Mouse (Mus musculus) left cerebral cortex, postnatal 36 days (tissue): ENCODE measurements around the gene Stat5a. TPM values are rescaled to one million over a fixed set of nuclear protein-coding genes. Genes with fewer than 3 reads are reported as not detected.

Experiments used
- DNase-seq, 2 experiments: peaks; one replicate each; pipeline ENCODE4 v3.0.0; 2021 to 2022; ENCODE audit warnings: low spot score in 2 of 2, mixed read lengths in 1 of 2
- intact Hi-C: fragments of 180-260 bp; cut with DNase I; formaldehyde crosslinking; loops from one replicate; pipeline ENCODE4 v1.15.1; 2025
- total RNA-seq, 2 experiments: library from RNA; stranded (reverse); gene quantifications; 2 replicates each; pipeline ENCODE4 v1.2.3; 2021

The Stat5a gene
- total RNA-seq, 2 experiments from 2014 or later: 1.3 to 1.4 TPM

GRCm38 (mm10) chr11:100831396-100831795 is 27.8 kb upstream of the Stat5a start:
- intact Hi-C loops: no loop called here
- no peak for DNase-seq

DNA sequence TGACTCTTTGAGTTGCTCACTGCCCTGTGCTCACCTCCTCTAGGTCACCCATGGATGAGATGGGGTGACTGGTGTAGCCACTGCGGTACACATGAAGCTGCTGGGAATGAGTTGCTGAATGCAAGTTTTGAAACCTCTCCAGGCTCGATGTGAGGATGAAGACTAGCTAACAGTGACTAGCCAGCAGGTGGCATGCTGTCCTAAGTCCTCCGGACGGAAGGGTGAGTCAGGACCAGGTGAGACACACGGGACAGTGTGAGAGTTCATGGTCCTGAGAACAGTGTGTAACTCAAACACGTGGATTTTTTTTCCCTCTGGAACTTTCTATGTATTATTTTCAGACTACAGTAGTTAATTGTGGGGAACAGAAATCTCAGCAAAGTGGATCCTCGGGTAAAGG is 25.7 kb upstream of the Stat5a start:
- no peak for DNase-seq
- intact Hi-C loops: no loop called here

DNA sequence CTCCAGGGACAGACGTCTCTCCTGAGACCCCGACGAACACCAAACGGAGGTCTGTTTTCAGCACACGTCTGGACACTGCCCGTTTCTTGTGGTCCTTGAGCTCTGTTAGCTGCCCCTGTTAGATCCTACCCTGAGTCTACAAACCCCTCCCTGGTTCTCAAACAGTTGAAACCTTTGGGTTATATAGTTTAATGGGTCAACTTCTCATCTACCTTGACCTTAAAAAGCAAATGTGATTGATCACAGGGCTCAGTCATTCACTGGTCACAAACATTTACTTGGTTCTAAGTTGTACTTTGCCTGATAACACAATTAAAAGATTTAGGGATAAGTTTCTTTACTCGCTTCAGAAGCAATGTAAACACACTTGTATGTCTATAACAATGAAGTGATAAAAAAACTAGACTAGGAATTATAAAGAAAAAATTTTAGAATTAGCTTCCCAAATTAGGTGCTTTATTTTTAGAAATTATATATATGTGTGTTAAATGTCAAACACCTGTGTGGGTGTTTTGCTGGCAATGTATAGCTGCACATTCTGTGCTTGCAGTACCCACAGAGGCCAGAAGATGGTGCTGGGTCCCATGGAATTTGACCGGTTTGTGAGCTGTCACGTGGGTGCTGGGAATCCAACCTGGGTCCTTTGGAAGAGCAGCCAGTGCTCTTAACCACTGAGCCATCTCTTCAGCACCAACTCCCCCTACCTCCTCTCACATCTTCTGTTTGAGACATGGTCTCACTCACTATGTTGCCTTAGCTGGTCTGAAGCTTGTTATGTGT is 22.0 kb upstream of the Stat5a start:
- no peak for DNase-seq
- intact Hi-C loops: no loop called here

DNA sequence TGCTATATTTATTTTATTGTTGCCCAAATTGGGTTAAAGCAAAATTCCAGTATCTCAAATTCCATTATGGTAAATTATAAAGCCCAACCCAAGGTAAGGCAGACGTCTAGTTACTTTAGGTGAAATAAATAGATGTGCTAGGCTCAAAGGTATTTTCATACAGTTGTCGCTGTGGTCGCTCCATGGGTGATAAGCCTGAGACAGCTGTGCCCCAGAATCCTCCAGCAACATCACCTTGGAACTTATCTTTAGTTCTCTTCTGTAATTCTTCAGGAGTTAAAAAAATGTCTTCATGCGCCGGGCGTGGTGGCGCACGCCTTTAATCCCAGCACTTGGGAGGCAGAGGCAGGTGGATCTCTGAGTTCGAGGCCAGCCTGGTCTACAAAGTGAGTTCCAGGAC is 20.3 kb upstream of the Stat5a start:
- DNase-seq: no peak
- intact Hi-C loops: no loop called here

DNA sequence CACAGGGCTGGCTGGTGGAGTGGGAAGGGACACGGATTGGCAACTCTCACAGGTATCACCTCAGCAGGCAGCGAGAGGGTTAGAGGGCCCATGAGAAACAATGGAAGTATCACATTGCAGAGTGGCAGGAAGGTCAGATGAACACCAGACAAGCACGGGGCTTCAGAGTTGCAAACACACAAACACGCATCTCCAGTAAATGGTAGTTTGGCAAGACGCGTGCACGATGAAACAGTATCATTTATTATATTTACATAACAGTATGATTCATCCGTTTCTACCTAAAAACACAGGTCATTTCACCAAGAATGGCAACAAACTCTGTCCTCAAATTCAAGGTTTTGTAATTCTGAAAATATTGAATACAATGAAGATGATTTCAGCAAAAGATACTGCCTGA is 19.6 kb upstream of the Stat5a start:
- intact Hi-C loops: no loop called here
- DNase-seq: no peak

- intact Hi-C loops: no loop called here
- DNase-seq: no peak
Measured at GRCm38 (mm10) chr11:100840866-100841265, 18.3 kb upstream of the Stat5a start.

DNA sequence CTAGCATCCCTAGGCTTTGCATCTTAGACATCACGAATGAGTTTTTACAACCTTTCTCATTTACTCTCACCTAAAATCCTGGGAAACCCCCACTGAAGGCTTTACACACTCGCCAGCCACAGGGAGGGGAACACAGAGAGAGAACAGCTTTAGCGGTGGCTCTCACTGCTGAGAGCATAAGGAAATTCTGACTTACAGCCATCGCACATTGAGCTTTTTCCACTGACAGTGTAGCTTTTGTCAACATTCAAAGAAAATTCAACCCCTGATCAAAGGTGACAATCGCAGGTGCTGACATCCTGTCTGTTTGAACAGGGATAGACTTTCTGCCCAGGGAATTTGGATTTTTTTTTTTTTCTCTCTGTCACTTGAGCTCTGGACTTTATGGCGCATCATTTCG is 17.1 kb upstream of the Stat5a start:
- intact Hi-C loops: no loop called here
- DNase-seq: no peak

- no peak for DNase-seq
- intact Hi-C loops: no loop called here
Measured at GRCm38 (mm10) chr11:100843070-100843669, 16.0 kb upstream of the Stat5a start.

DNA sequence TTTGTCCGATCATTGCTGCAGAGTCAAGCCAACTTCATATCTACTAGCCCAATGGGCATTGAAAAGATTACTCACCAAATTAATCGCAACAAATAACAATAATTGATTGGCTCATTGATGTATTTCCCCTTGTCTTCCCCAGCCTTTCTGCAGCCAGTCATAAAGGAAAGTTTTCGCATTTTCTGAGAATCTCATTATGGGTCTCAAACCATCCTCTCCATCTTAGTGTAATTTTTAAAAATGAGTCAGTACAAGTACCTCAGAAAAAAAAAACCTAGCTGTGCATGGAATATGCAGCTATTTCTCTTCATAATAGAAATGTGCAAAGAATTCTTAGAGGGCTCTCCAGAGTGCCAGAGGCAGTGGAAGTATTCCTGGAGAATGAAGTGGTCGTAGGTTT is 15.0 kb upstream of the Stat5a start:
- DNase-seq: no peak
- intact Hi-C loops: no loop called here

DNA sequence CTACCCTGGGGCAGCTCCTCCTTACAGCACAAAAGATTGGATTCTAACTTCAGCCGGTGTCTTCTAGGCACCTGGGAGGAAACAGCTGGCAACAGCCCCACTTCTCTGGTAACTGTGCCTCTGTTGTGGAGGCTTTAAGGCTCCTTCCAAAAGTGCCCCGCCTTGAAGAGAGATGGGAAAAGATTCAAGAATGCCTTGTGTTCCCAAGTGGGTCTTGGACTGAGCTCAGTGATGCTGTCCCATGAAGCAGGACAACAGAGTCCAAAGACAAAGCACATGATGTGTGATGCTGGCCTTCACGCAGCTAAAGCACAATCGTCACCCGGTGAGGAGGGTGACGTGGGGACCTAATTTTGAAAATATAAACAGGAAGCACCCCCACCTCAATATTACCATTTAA is 13.4 kb upstream of the Stat5a start:
- no peak for DNase-seq
- intact Hi-C loops: no loop called here

DNA sequence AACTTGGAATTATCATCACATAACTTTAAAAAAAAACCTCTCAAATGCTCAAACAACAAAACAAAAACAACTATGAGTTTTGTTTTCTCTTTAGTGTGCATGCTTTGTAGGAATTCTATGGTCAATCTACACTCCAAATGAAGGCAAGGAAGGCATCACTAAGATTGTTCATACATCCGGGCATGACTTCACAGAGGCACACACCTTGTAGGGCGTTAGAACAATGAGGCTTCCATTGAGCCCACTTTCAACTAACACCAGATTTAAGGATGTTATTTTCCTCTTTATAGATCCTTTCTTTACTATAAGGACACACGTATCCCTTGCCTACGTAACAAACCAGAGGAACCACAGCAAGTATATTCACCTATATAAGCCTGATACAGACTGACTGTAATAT is 11.6 kb upstream of the Stat5a start:
- intact Hi-C loops: no loop called here
- DNase-seq: no peak

DNA sequence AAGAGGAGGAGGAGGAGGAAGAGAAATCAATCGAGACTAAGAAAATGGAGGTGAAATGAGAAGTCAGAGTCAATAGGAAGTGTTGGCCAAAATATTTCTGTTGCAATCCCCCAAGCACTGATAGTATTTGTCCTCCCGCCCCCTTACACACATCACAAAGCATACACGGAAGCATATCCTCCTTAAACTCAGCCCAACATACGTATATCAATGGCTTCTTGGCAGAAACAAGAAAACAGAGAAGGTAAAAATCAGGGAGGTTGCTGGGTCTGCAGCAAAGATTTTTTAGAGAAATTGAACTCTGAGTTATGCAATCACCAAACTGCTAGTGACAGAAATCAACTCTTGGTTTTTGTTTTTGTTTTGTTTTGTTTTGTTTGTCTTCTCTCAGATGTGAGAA is 11.1 kb upstream of the Stat5a start:
- intact Hi-C loops: no loop called here
- DNase-seq: no peak

- intact Hi-C loops: no loop called here
- no peak for DNase-seq
Measured at GRCm38 (mm10) chr11:100848789-100849379, 10.3 kb upstream of the Stat5a start.

- DNase-seq: no peak
- intact Hi-C loops: no loop called here
Measured at GRCm38 (mm10) chr11:100849456-100850037, 9.6 kb upstream of the Stat5a start.

DNA sequence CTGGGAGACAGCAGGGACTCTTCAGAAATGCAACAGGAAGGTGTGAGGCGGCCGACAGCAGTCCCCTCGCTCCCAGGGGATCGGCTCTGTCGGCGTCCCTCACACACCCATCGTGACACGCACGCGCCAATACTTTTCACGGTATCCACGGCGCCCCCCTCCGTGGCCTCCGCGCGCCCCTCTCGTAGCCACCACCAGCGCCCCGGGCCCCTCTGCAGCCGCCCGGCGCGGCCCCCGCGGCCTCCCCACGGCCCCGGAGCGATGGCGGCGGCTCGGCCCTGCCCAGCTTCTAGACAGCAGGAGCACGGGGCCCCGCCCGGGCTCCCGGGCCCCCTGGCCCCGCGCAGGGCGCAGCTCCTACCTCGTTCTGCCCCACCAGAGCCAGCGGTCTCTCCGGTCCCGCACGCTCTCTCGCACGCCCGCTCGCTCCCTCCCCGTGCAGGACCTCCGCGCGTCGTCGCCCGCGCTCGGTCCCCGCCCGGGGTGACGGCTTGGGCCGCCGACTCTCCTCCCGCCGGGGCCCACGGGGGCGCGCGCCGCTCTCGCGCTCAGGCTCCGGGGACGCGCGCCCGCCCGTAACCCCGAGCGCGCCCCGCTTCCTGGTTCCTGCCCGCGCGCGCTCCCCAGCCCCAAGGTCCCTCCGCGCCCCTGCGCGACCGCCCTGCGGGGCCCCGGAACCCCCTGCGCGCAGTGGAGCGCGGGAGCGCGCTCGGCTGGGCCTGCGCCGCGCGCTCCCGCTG is 8.9 kb upstream of the Stat5a start, which contains the start of gene Stat5b:
Stat5b (minus strand) TSS at position 687 of the 740 bp plus-strand sequence.
- intact Hi-C loops: no loop called here
- DNase-seq: peak; percentile 67 to 79

DNA sequence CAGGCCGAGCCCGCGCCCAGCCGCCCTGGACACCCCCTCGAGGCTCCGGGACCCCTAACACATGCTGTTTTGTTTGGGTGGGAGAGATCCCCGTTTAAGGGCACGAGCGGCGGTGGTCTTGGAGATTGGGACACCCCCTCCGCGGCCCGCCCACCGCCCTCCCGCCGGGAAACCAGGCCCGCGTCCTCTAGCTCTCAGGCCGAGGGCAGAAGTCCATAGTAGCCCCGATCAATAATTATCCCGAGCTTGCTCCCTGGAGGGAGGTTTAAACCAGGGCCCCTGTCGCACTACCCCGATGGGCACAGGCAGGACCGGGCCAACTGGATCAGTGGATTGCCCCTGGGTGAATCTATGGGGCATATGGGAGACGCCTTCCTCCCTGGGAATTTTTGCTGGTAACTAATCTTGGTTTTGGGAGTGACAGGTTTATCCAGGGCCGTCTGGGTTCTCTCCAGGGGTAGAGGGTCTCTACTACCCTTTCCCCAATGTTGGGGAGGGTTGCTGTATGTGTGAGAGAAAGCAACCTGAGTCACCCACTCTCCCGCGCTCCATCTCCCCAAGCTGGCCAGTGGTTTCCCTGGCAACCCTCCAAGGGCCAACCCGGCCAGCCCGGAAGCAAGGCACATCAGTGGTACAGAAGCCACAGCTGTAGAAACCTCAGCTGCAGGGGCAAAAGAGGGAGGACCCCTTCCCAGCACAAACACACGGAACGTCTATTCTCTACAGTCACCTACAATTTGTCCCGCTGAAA is 8.2 kb upstream of the Stat5a start:
- intact Hi-C loops: no loop called here
- DNase-seq: peak; percentile 23 to 39

GRCm38 (mm10) chr11:100852088-100852487 is 7.1 kb upstream of the Stat5a start:
- intact Hi-C loops: no loop called here
- DNase-seq: no peak

DNA sequence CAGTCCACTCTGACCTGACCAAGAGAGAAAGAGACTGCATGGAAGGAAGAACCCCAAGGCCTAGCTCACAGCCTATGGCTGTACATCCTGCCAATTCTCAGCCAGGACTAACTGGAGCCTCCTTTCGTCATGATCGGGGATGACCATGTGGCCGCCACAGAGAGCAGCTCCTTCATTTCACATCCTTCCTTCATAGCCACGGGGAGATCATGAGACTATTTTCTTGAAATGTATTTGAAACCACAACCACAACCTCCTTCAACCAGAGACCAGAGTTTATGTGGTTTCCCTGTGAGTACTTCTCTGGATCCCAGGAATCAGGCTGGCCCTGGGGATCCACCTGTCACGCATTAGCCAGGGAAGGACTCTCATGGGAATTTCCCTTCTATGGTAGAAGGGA is 6.1 kb upstream of the Stat5a start:
- DNase-seq: no peak
- intact Hi-C loops: no loop called here

DNA sequence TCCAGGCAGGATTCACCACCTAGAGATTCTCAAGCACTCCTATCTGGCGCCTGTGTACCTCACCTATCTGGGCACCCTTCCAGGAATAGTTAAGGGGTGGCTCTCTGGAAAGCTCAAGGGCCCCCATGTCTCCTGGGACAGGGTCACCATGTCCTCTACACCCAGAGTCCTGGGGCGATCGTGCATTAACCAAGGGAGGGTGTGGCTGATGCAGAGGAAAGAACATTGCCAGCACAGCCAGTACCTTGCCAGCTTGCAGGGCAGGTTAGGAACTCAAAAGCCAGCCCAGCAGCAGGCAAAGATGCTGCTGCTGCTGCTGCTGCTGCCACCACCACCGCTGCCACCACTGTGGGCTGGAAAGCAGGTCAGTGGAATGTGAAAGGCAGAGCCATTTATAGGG is 4.9 kb upstream of the Stat5a start:
- intact Hi-C loops: no loop called here
- DNase-seq: no peak
